Mouse (Mus musculus) stomach, embryonic 15.5 days (tissue): ENCODE data around the gene Map3k20. TPM values are rescaled to one million over a fixed set of nuclear protein-coding genes. Genes with fewer than 3 reads are reported as not detected.

ENCODE experiments used
- ATAC-seq: fragments of 200-750 bp; cut with Nextera tagmentation; 2 replicates; pipeline ENCODE4 v1.8.0; 2017; ENCODE audit warnings: low read depth, moderate number of reproducible peaks, moderate TSS enrichment; ENCODE audit not compliant: insufficient read depth, low FRiP score
- H3K27ac ChIP-seq: fragments of 300-500 bp; sonication (generic); 2 replicates; pipeline ENCODE4 v1.5.1; 2015; ENCODE audit warnings: mild to moderate bottlenecking, inconsistent platforms
- H3K27me3 ChIP-seq: fragments of 300-500 bp; sonication (generic); replicated peaks from 2 replicates; pipeline ENCODE4 v1.6.1; 2015; ENCODE audit warnings: inconsistent platforms
- H3K36me3 ChIP-seq: fragments of 300-500 bp; sonication (generic); 2 replicates; pipeline ENCODE4 v1.6.1; 2015; ENCODE audit warnings: inconsistent platforms
- H3K4me1 ChIP-seq: fragments of 300-500 bp; sonication (generic); 2 replicates; pipeline ENCODE4 v1.6.1; 2015; ENCODE audit warnings: inconsistent platforms
- H3K4me2 ChIP-seq: fragments of 300-500 bp; sonication (generic); 2 replicates; pipeline ENCODE4 v1.6.1; 2015; ENCODE audit warnings: mild to moderate bottlenecking, inconsistent platforms
- H3K4me3 ChIP-seq: fragments of 300-500 bp; sonication (generic); replicated peaks from 2 replicates; pipeline ENCODE4 v1.5.1; 2015; ENCODE audit warnings: inconsistent platforms
- H3K9ac ChIP-seq: fragments of 300-500 bp; sonication (generic); 2 replicates; pipeline ENCODE4 v1.6.1; 2015; ENCODE audit warnings: inconsistent platforms
- H3K9me3 ChIP-seq: fragments of 300-500 bp; sonication (generic); 2 replicates; pipeline ENCODE4 v1.6.1; 2016; ENCODE audit warnings: inconsistent platforms
- WGBS: fragments of 180-500 bp; shearing (Covaris S2); methylation state at CpG from one replicate; pipeline ENCODE4 v1.1.7; 2015; 5-methylcytosine and 5-hydroxymethylcytosine counted together
- polyA plus RNA-seq: library from polyadenylated mRNA; unstranded; fragments of >200 nt; fragmentation: Nextera tagmentation; extraction: Ambion mirVana; gene quantifications from 2 replicates; pipeline ENCODE4 v1.2.1, GENCODE M21; 2015

The Map3k20 gene
- polyA plus RNA-seq, 1 experiment from 2014 or later = 20.0 TPM

- ATAC-seq = no peak
- Histone ChIP-seq H3K36me3 (0 out of 2 replicates have a peak, but pooled peaks cover 7% of the 10 kb centered on the region), H3K4me3 (no peak overlapping the region), H3K27me3 (no peaks in the 10 kb centered on the region), H3K9me3 (no peaks in the 10 kb centered on the region), H3K27ac (no peak overlapping the region), H3K4me1 (no peaks in the 10 kb centered on the region), H3K9ac (no peak overlapping the region), H3K4me2 (no peak overlapping the region)
- WGBS = 82% methylated on average over 7 of the region's 7 CpGs
Measured at GRCm38 (mm10) chr2:72305738-72306137, 20.3 kb downstream of the Map3k20 start.

GRCm38 (mm10) chr2:72308351-72308750, 22.9 kb downstream of the Map3k20 start:
- Histone ChIP-seq H3K27ac (no peak overlapping the region), H3K9me3 (no peaks in the 10 kb centered on the region), H3K4me1 (peaks cover 6% of the 10 kb centered on the region; the same call in 1 of the 2 replicates), H3K4me2 (no peak overlapping the region), H3K36me3 (0 out of 2 replicates have a peak, but pooled peaks cover 7% of the 10 kb centered on the region), H3K27me3 (no peaks in the 10 kb centered on the region), H3K4me3 (no peak overlapping the region), H3K9ac (no peak overlapping the region)
- no peak for ATAC-seq
- 68% methylated on average over 5 of the region's 5 CpGs for WGBS

GRCm38 (mm10) chr2:72308981-72309380, 23.5 kb downstream of the Map3k20 start:
- WGBS = 84% methylated on average over 5 of the region's 5 CpGs
- H3K36me3 ChIP-seq = 0 out of 2 replicates have a peak, but pooled peaks cover 7% of the 10 kb centered on the region
- peaks cover 6% of the 10 kb centered on the region; the same call in 1 of the 2 replicates for H3K4me1 ChIP-seq
- H3K4me2 ChIP-seq = no peak overlapping the region
- no peaks in the 10 kb centered on the region for H3K9me3 ChIP-seq
- no peak overlapping the region for H3K27ac ChIP-seq
- no peak overlapping the region for H3K4me3 ChIP-seq
- ATAC-seq = no peak
- no peak overlapping the region for H3K9ac ChIP-seq
- no peaks in the 10 kb centered on the region for H3K27me3 ChIP-seq

GRCm38 (mm10) chr2:72311486-72311885, 26.0 kb downstream of the Map3k20 start:
- H3K9ac ChIP-seq = no peak overlapping the region
- H3K4me2 ChIP-seq = no peak overlapping the region
- no peaks in the 10 kb centered on the region for H3K36me3 ChIP-seq
- WGBS = 74% methylated on average over 8 of the region's 8 CpGs
- H3K9me3 ChIP-seq = no peaks in the 10 kb centered on the region
- no peaks in the 10 kb centered on the region for H3K27me3 ChIP-seq
- no peak overlapping the region for H3K27ac ChIP-seq
- peaks cover 6% of the 10 kb centered on the region; the same call in 1 of the 2 replicates for H3K4me1 ChIP-seq
- no peak for ATAC-seq
- H3K4me3 ChIP-seq = no peak overlapping the region

- Histone ChIP-seq H3K4me1 (peaks cover 8% of the 10 kb centered on the region; the same call in 1 of the 2 replicates), H3K36me3 (no peaks in the 10 kb centered on the region), H3K9ac (no peak overlapping the region), H3K27ac (no peak overlapping the region), H3K27me3 (no peaks in the 10 kb centered on the region), H3K9me3 (no peaks in the 10 kb centered on the region), H3K4me2 (no peak overlapping the region), H3K4me3 (no peak overlapping the region)
- ATAC-seq = no peak
- WGBS = 67% methylated on average over 11 of the region's 11 CpGs
Measured at GRCm38 (mm10) chr2:72313312-72313711, 27.9 kb downstream of the Map3k20 start.

GRCm38 (mm10) chr2:72318421-72318820, 33.0 kb downstream of the Map3k20 start:
- Histone ChIP-seq H3K27ac (peak overlapping the region; percentile 79), H3K4me3 (no peak overlapping the region), H3K9ac (no peak overlapping the region), H3K9me3 (no peaks in the 10 kb centered on the region), H3K4me2 (no peak overlapping the region), H3K4me1 (peaks cover 3% of the 10 kb centered on the region; the same call in 1 of the 2 replicates), H3K27me3 (no peaks in the 10 kb centered on the region), H3K36me3 (no peaks in the 10 kb centered on the region)
- peak; percentile 58; the same call in 1 of the 2 replicates for ATAC-seq
- 28% methylated on average over 4 of the region's 4 CpGs for WGBS

GRCm38 (mm10) chr2:72319028-72319798, 33.8 kb downstream of the Map3k20 start:
- H3K36me3 ChIP-seq = no peaks in the 10 kb centered on the region
- no peak overlapping the region for H3K4me3 ChIP-seq
- H3K27ac ChIP-seq = peak overlapping the region; percentile 79
- WGBS = 53% methylated on average over 7 of the region's 7 CpGs
- no peak overlapping the region for H3K4me2 ChIP-seq
- no peak overlapping the region for H3K9ac ChIP-seq
- H3K9me3 ChIP-seq = no peaks in the 10 kb centered on the region
- no peak for ATAC-seq
- peaks cover 3% of the 10 kb centered on the region; the same call in 1 of the 2 replicates for H3K4me1 ChIP-seq
- no peaks in the 10 kb centered on the region for H3K27me3 ChIP-seq

- H3K27me3 ChIP-seq = no peaks in the 10 kb centered on the region
- ATAC-seq = no peak
- peaks cover 3% of the 10 kb centered on the region; the same call in 1 of the 2 replicates for H3K4me1 ChIP-seq
- WGBS = 68% methylated on average over 2 of the region's 2 CpGs
- no peak overlapping the region for H3K27ac ChIP-seq
- no peak overlapping the region for H3K4me2 ChIP-seq
- H3K4me3 ChIP-seq = no peak overlapping the region
- no peaks in the 10 kb centered on the region for H3K9me3 ChIP-seq
- no peaks in the 10 kb centered on the region for H3K36me3 ChIP-seq
- no peak overlapping the region for H3K9ac ChIP-seq
Measured at GRCm38 (mm10) chr2:72320661-72321060, 35.2 kb downstream of the Map3k20 start.

- no peaks in the 10 kb centered on the region for H3K27me3 ChIP-seq
- no peaks in the 10 kb centered on the region for H3K36me3 ChIP-seq
- no peak overlapping the region for H3K9ac ChIP-seq
- peaks cover 3% of the 10 kb centered on the region; the same call in 1 of the 2 replicates for H3K4me1 ChIP-seq
- no peak for ATAC-seq
- 77% methylated on average over 5 of the region's 5 CpGs for WGBS
- no peak overlapping the region for H3K27ac ChIP-seq
- H3K4me3 ChIP-seq = no peak overlapping the region
- H3K9me3 ChIP-seq = no peaks in the 10 kb centered on the region
- no peak overlapping the region for H3K4me2 ChIP-seq
Measured at GRCm38 (mm10) chr2:72321591-72321990, 36.2 kb downstream of the Map3k20 start.

- H3K9me3 ChIP-seq = no peaks in the 10 kb centered on the region
- H3K9ac ChIP-seq = no peak overlapping the region
- H3K4me3 ChIP-seq = no peak overlapping the region
- no peak overlapping the region for H3K27ac ChIP-seq
- no peak for ATAC-seq
- H3K4me1 ChIP-seq = peaks cover 1% of the 10 kb centered on the region; the same call in 1 of the 2 replicates
- H3K36me3 ChIP-seq = no peaks in the 10 kb centered on the region
- H3K4me2 ChIP-seq = no peak overlapping the region
- H3K27me3 ChIP-seq = no peaks in the 10 kb centered on the region
- WGBS = 77% methylated on average over 11 of the region's 11 CpGs
Measured at GRCm38 (mm10) chr2:72322681-72323353, 37.4 kb downstream of the Map3k20 start.

GRCm38 (mm10) chr2:72324436-72324835, 39.0 kb downstream of the Map3k20 start:
- Histone ChIP-seq H3K9me3 (no peaks in the 10 kb centered on the region), H3K4me1 (no peaks in the 10 kb centered on the region; the same call in 1 of the 2 replicates), H3K27ac (no peak overlapping the region), H3K9ac (no peak overlapping the region), H3K27me3 (no peaks in the 10 kb centered on the region), H3K4me2 (no peak overlapping the region), H3K36me3 (no peaks in the 10 kb centered on the region), H3K4me3 (no peak overlapping the region)
- ATAC-seq = no peak
- WGBS = 73% methylated on average over 12 of the region's 12 CpGs

GRCm38 (mm10) chr2:72326491-72326890, 41.1 kb downstream of the Map3k20 start:
- 75% methylated on average over 6 of the region's 6 CpGs for whole genome bisulfite sequencing
- Histone ChIP-seq H3K9me3 (no peaks in the 10 kb centered on the region), H3K9ac (no peak overlapping the region), H3K4me1 (no peaks in the 10 kb centered on the region), H3K27me3 (no peaks in the 10 kb centered on the region), H3K36me3 (no peaks in the 10 kb centered on the region), H3K4me3 (no peak overlapping the region), H3K4me2 (no peak overlapping the region), H3K27ac (no peak overlapping the region)
- no peak for ATAC-seq
